Mouse (Mus musculus) midbrain, embryonic 15.5 days (tissue): ENCODE data around the gene Lcmt2. TPM values are rescaled to one million over a fixed set of nuclear protein-coding genes. Genes with fewer than 3 reads are reported as not detected.

ENCODE experiments used
- ATAC-seq: fragments of 200-750 bp; cut with Nextera tagmentation; replicated peaks from 2 replicates; pipeline ENCODE4 v1.8.0; 2017; ENCODE audit warnings: moderate TSS enrichment
- H3K27ac ChIP-seq: fragments of 300-500 bp; sonication (generic); 2 replicates; pipeline ENCODE4 v1.5.1; 2015; ENCODE audit warnings: mild to moderate bottlenecking, inconsistent platforms
- H3K27me3 ChIP-seq: fragments of 300-500 bp; sonication (generic); replicated peaks from 2 replicates; pipeline ENCODE4 v1.6.1; 2015; ENCODE audit warnings: inconsistent platforms
- H3K36me3 ChIP-seq: fragments of 300-500 bp; sonication (generic); replicated peaks from 2 replicates; pipeline ENCODE4 v1.6.1; 2015; ENCODE audit warnings: inconsistent platforms
- H3K4me1 ChIP-seq: fragments of 300-500 bp; sonication (generic); 2 replicates; pipeline ENCODE4 v1.6.1; 2015; ENCODE audit warnings: inconsistent platforms
- H3K4me2 ChIP-seq: fragments of 300-500 bp; sonication (generic); 2 replicates; pipeline ENCODE4 v1.6.1; 2015; ENCODE audit warnings: inconsistent platforms, mild to moderate bottlenecking, moderate library complexity
- H3K4me3 ChIP-seq: fragments of 300-500 bp; sonication (generic); 2 replicates; pipeline ENCODE4 v1.5.1; 2015; ENCODE audit warnings: mild to moderate bottlenecking, inconsistent platforms
- H3K9ac ChIP-seq: fragments of 300-500 bp; sonication (generic); 2 replicates; pipeline ENCODE4 v1.6.1; 2015; ENCODE audit warnings: mild to moderate bottlenecking, inconsistent platforms
- H3K9me3 ChIP-seq: fragments of 300-500 bp; sonication (generic); 2 replicates; pipeline ENCODE4 v1.6.1; 2016; ENCODE audit warnings: inconsistent platforms
- WGBS: fragments of 180-500 bp; shearing (Covaris S2); methylation state at CpG from one replicate; pipeline ENCODE4 v1.1.7; 2015; ENCODE audit warnings: mixed read lengths; 5-methylcytosine and 5-hydroxymethylcytosine counted together
- polyA plus RNA-seq: library from polyadenylated mRNA; unstranded; fragments of >200 nt; fragmentation: Nextera tagmentation; extraction: Ambion mirVana; gene quantifications from 2 replicates; pipeline ENCODE4 v1.2.1, GENCODE M21; 2015

Lcmt2 gene
- 21.7 and 23.1 TPM in 2 replicates for polyA plus RNA-seq

GRCm38 (mm10) chr2:121140018-121140882, at the start of gene Lcmt2, which contains the start of gene Adal:
Gene Lcmt2, minus strand, starts transcription at chr2:121140653.
Gene Adal, plus strand, starts transcription at chr2:121140428.
- Histone ChIP-seq H3K36me3 (0 out of 2 replicates have a peak, but pooled peaks cover 7% of the 10 kb centered on the region), H3K27ac (peak within 1 kb of the TSS; percentile 99), H3K4me2 (peak within 1 kb of the TSS; percentile 84), H3K9ac (peak within 1 kb of the TSS; percentile 91), H3K9me3 (no peaks in the 10 kb centered on the region), H3K4me3 (peak within 1 kb of the TSS; percentile 77), H3K4me1 (peaks cover 41% of the 10 kb centered on the region), H3K27me3 (no peaks in the 10 kb centered on the region)
- WGBS = under 1% methylated on average over 87 of the region's 87 CpGs
- peak; percentile 97 for ATAC-seq

GRCm38 (mm10) chr2:121188530-121188929, 48.1 kb upstream of the Lcmt2 start:
- Histone ChIP-seq H3K4me1 (no peaks in the 10 kb centered on the region), H3K4me2 (no peak overlapping the region), H3K27me3 (no peaks in the 10 kb centered on the region), H3K4me3 (no peak overlapping the region), H3K27ac (no peak overlapping the region), H3K9ac (no peak overlapping the region), H3K9me3 (no peaks in the 10 kb centered on the region), H3K36me3 (peaks cover 78% of the 10 kb centered on the region)
- WGBS = 81% methylated on average over 1 of the region's 1 CpGs
- ATAC-seq = no peak

GRCm38 (mm10) chr2:121184142-121184541, 43.7 kb upstream of the Lcmt2 start:
- no peaks in the 10 kb centered on the region for H3K27me3 ChIP-seq
- H3K4me2 ChIP-seq = no peak overlapping the region
- no peaks in the 10 kb centered on the region for H3K9me3 ChIP-seq
- H3K4me3 ChIP-seq = no peak overlapping the region
- 96% methylated on average over 7 of the region's 7 CpGs for WGBS
- H3K4me1 ChIP-seq = no peaks in the 10 kb centered on the region
- H3K9ac ChIP-seq = no peak overlapping the region
- no peak overlapping the region for H3K27ac ChIP-seq
- no peak for ATAC-seq
- H3K36me3 ChIP-seq = peaks cover 61% of the 10 kb centered on the region

GRCm38 (mm10) chr2:121183431-121183830, 43.0 kb upstream of the Lcmt2 start:
- Histone ChIP-seq H3K27me3 (no peaks in the 10 kb centered on the region), H3K36me3 (peaks cover 62% of the 10 kb centered on the region), H3K4me3 (no peak overlapping the region), H3K9me3 (no peaks in the 10 kb centered on the region), H3K9ac (no peak overlapping the region), H3K4me1 (no peaks in the 10 kb centered on the region), H3K27ac (no peak overlapping the region), H3K4me2 (no peak overlapping the region)
- ATAC-seq = no peak
- WGBS = 90% methylated on average over 5 of the region's 5 CpGs

GRCm38 (mm10) chr2:121178828-121179479, 38.5 kb upstream of the Lcmt2 start:
- ATAC-seq = no peak
- no peaks in the 10 kb centered on the region for H3K4me1 ChIP-seq
- no peaks in the 10 kb centered on the region for H3K9me3 ChIP-seq
- H3K4me2 ChIP-seq = no peak overlapping the region
- H3K27ac ChIP-seq = no peak overlapping the region
- H3K27me3 ChIP-seq = no peaks in the 10 kb centered on the region
- H3K36me3 ChIP-seq = peaks cover 65% of the 10 kb centered on the region
- no peak overlapping the region for H3K9ac ChIP-seq
- no peak overlapping the region for H3K4me3 ChIP-seq
- WGBS = 91% methylated on average over 3 of the region's 3 CpGs

GRCm38 (mm10) chr2:121170980-121171742, 30.7 kb upstream of the Lcmt2 start, which contains the start of gene Zscan29:
Gene Zscan29, minus strand, starts transcription at chr2:121171125.
- Histone ChIP-seq H3K4me3 (peak within 1 kb of the TSS; percentile 97), H3K27ac (peak within 1 kb of the TSS; percentile 88)
- under 1% methylated on average over 66 of the region's 66 CpGs for WGBS

GRCm38 (mm10) chr2:121170481-121170971, 30.1 kb upstream of the Lcmt2 start, which contains the start of gene Tubgcp4:
Gene Tubgcp4, plus strand, starts transcription at chr2:121170654.
- 0% methylated on average over 38 of the region's 38 CpGs for WGBS
- H3K4me2 ChIP-seq = peak within 1 kb of the TSS; percentile 79
- peak within 1 kb of the TSS; percentile 88 for H3K27ac ChIP-seq
- peak; percentile 79 for ATAC-seq
- H3K36me3 ChIP-seq = peaks cover 13% of the 10 kb centered on the region; the same call in 1 of the 2 replicates
- no peaks in the 10 kb centered on the region for H3K27me3 ChIP-seq
- H3K9me3 ChIP-seq = no peaks in the 10 kb centered on the region
- H3K9ac ChIP-seq = peak within 1 kb of the TSS; percentile 77
- peaks cover 32% of the 10 kb centered on the region for H3K4me1 ChIP-seq
- peak within 1 kb of the TSS; percentile 97 for H3K4me3 ChIP-seq

More at GRCm38 (mm10) chr2:121170980-121171742, 30.7 kb upstream of the Lcmt2 start, which contains the start of gene Zscan29:
- Histone ChIP-seq H3K4me1 (peaks cover 32% of the 10 kb centered on the region), H3K27me3 (no peaks in the 10 kb centered on the region), H3K9me3 (no peaks in the 10 kb centered on the region), H3K36me3 (peaks cover 18% of the 10 kb centered on the region; the same call in 1 of the 2 replicates), H3K9ac (peak within 1 kb of the TSS; percentile 77), H3K4me2 (peak within 1 kb of the TSS; percentile 79)
- peak; percentile 98 for ATAC-seq

- Histone ChIP-seq H3K4me3 (peak overlapping the region; percentile 97), H3K9ac (peak overlapping the region; percentile 77), H3K27ac (no peak overlapping the region), H3K27me3 (no peaks in the 10 kb centered on the region), H3K9me3 (no peaks in the 10 kb centered on the region), H3K4me2 (peak overlapping the region; percentile 79), H3K36me3 (peaks cover 7% of the 10 kb centered on the region; the same call in 1 of the 2 replicates), H3K4me1 (peaks cover 32% of the 10 kb centered on the region)
- no peak for ATAC-seq
- WGBS = 6% methylated on average over 9 of the region's 9 CpGs
These were observed 29.4 kb upstream of the Lcmt2 start for GRCm38 (mm10) chr2:121169902-121170301.

- Histone ChIP-seq H3K27ac (no peak overlapping the region), H3K9me3 (no peaks in the 10 kb centered on the region), H3K36me3 (peaks cover 2% of the 10 kb centered on the region; the same call in 1 of the 2 replicates), H3K9ac (peak overlapping the region; percentile 24), H3K4me3 (peak overlapping the region; percentile 97), H3K4me2 (peak overlapping the region; percentile 79), H3K27me3 (no peaks in the 10 kb centered on the region), H3K4me1 (peaks cover 32% of the 10 kb centered on the region)
- 75% methylated on average over 4 of the region's 4 CpGs for WGBS
- ATAC-seq = no peak
These were observed 28.7 kb upstream of the Lcmt2 start for GRCm38 (mm10) chr2:121169173-121169572.

GRCm38 (mm10) chr2:121153100-121153499, 12.6 kb upstream of the Lcmt2 start:
- H3K36me3 ChIP-seq = peaks cover 33% of the 10 kb centered on the region; the same call in 1 of the 2 replicates
- H3K4me1 ChIP-seq = no peaks in the 10 kb centered on the region
- H3K9ac ChIP-seq = no peak overlapping the region
- no peak overlapping the region for H3K4me2 ChIP-seq
- H3K27ac ChIP-seq = no peak overlapping the region
- no peaks in the 10 kb centered on the region for H3K27me3 ChIP-seq
- H3K4me3 ChIP-seq = no peak overlapping the region
- ATAC-seq = no peak
- 94% methylated on average over 3 of the region's 3 CpGs for WGBS
- no peaks in the 10 kb centered on the region for H3K9me3 ChIP-seq

- 90% methylated on average over 5 of the region's 5 CpGs for WGBS
- no peak for ATAC-seq
- Histone ChIP-seq H3K4me2 (no peak overlapping the region), H3K27me3 (no peaks in the 10 kb centered on the region), H3K9me3 (no peaks in the 10 kb centered on the region), H3K4me1 (no peaks in the 10 kb centered on the region), H3K4me3 (no peak overlapping the region), H3K27ac (no peak overlapping the region), H3K36me3 (peaks cover 30% of the 10 kb centered on the region; the same call in 1 of the 2 replicates), H3K9ac (no peak overlapping the region)
These were observed 9.2 kb upstream of the Lcmt2 start for GRCm38 (mm10) chr2:121149679-121150078.
